Mouse (Mus musculus): Measurements from ENCODE around the gene Gm5485.

- TF ChIP-seq CTCF (IDR thresholded peaks at IDR 0.05; ENCODE audit: control insufficient read depth, insufficient read depth, insufficient read length): no peak
- no peak for TF ChIP-seq MYOD1 (IDR thresholded peaks at IDR 0.05; ENCODE audit: control insufficient read depth, insufficient read length, low read depth)
- TF ChIP-seq CEBPB (IDR thresholded peaks at IDR 0.05; ENCODE audit: low read depth): no peak
- no peak for TF ChIP-seq MAX (IDR thresholded peaks at IDR 0.05)
Observed at GRCm38 (mm10) chr16:48412246-48412645, at the start of gene Gm5485.

All from C2C12 (cell line).